Mouse (Mus musculus) layer of hippocampus, adult 2 months (tissue): ENCODE results near the gene Spred3. TPM values are rescaled to one million over a fixed set of nuclear protein-coding genes. Genes with fewer than 3 reads are reported as not detected.
"Not testable (repeated sequence)": the region's sequence is repeated elsewhere in the genome, so short reads cannot be mapped to it uniquely, and the experiment has no call there.

ENCODE experiments used
- DNase-seq, 2 experiments: peaks; one replicate each; pipeline ENCODE4 v3.0.0; 2022; ENCODE audit warnings: low spot score in 2 of 2
- H3K27ac ChIP-seq: fragments of 200-600 bp; 2 replicates; pipeline ENCODE4 v1.8.1; 2022
- H3K4me3 ChIP-seq: fragments of 200-600 bp; 2 replicates; pipeline ENCODE4 v1.8.1; 2022; ENCODE audit warnings: mild to moderate bottlenecking
- CTCF ChIP-seq: fragments of 200-600 bp; conservative IDR thresholded peaks from 2 replicates; pipeline ENCODE4 v1.8.1; 2022; ENCODE audit warnings: antibody characterized with exemption, mild to moderate bottlenecking, moderate library complexity
- long read RNA-seq, 2 experiments: library from polyadenylated mRNA; stranded (forward); transcript quantifications; one replicate each; pipeline ENCODE4 v2.0.0; 2021; ENCODE audit warnings: borderline mapping rate in 2 of 2
- total RNA-seq, 2 experiments: library from RNA; stranded (reverse); gene quantifications; 2 replicates each; pipeline ENCODE4 v1.2.3; 2021

Spred3 gene
- total RNA-seq, result 10 to 100 TPM; 46.9 to 48.1 TPM
- long read RNA-seq, experiment 1, partial matches to known transcripts, result 0 of 6 reads
- long read RNA-seq, experiment 1, other reads (novel, unspliced or antisense), result 6 of 6 reads
- long read RNA-seq, experiment 2, partial matches to known transcripts, result 1 of 7 reads
- long read RNA-seq, experiment 2, other reads (novel, unspliced or antisense), result 6 of 7 reads

DNA sequence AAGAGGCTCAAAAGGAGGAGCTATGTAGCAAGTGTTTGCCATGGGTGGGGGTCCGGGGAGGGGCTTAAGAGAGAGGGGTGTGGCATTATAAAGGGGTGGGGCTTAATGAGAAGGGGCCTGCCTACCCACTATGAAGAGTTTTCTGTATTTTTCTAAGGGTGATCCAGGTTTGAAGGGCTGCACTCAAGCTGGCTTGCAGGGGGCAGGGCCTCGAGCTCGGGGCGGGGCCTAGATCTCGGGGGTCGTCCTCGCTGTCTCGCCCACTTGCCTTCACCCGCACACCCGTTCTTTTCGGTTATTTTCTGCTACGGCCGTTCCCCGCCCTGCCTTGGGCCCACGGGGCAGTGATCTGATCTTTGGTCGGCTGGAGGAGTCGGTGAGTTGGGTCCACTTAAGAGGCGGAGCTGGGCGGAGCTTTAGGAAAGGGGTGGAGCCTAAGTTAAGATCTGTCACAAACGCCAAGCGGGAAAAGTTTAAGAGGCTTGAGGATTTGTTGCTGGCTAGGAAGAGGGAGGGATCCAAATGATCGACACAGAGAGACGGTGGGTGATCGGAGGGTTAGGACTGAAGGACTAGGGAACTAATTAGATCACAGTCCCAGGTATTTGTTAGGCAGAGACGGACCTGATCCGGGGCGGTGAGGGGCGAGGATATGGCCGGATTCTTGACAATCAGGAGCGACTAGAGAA lies at the start of gene Spred3, which contains the start of gene Ggn:
Gene Spred3, minus strand, starts transcription at position 346 of the 689 bp plus-strand sequence.
Gene Ggn, plus strand, starts transcription at position 145 of the 689 bp plus-strand sequence.
- H3K4me3 ChIP-seq, result peak within 1 kb of the TSS; percentile 86
- TF ChIP-seq CTCF, result no peak
- no peak for DNase-seq
- H3K27ac ChIP-seq, result peak within 1 kb of the TSS; percentile 91

DNA sequence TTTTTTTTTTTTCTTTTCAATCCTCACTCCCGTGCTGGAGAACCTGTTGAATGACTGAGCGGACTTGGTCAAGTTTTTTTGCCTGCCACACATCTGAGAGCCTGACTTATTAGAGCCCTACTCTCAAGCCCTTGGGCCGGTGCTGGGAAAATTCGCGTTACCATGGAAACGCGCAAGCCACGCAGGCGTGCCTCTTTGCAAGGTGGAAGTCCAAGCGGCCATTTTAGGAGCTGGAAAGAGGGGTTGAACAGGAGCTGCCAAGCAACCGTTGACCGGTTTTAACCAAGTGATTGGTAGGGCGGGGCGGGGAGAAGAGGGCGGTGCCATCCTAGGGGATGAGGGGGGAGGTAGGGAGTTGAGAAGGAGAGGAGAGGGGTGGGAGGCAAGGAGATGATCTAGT lies 44.6 kb upstream of the Spred3 start:
- H3K4me3 ChIP-seq, result no peak overlapping the region
- no peak for DNase-seq
- no peak overlapping the region for H3K27ac ChIP-seq

DNA sequence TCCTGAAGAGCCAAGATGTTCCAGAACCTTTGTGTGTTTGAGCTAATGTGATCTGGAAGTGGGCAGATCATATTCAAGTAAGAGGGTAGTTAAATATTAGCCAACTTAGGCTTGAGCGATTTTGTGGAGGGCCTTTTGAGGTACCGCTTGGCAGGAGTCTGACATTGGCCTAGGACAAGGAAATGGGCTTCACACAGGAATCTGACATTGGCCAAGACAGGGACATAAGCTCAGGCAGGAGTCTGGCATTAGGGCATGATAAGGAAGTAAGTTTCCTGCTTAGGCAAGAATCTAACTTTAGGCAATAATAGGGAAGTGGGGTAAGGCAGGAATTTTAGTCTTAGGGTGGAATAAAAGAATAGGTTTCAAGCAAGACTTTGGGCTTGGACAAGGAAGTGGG lies 44.0 kb upstream of the Spred3 start:
- Histone ChIP-seq H3K27ac (no peak overlapping the region), H3K4me3 (no peak overlapping the region)
- no peak for DNase-seq
- no peak for TF ChIP-seq CTCF

More for the DNA sequence above, 44.6 kb upstream of the Spred3 start:
- TF ChIP-seq CTCF, result no peak

DNA sequence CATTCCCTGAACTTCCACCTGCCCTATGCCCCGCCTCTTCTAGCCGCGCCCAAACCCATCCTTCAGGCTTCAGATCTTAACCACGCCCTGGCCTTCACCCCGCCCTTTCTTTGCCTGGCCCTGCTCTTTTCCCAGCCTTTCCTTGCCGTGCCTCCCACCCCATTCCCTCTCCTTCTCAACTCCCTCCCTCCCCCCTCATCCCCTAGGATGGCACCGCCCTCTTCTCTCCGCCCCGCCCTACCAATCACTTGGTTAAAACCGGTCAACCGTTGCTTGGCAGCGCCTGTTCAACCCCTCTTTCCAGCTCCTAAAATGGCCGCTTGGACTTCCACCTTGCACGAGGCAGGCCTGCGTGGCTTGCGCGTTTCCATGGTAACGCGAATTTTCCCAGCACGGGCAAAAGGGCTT lies 43.5 kb upstream of the Spred3 start, which contains the start of gene Catsperg1:
Gene Catsperg1, minus strand, starts transcription at position 361 of the 408 bp plus-strand sequence.
- Histone ChIP-seq H3K4me3 (no peak within 1 kb of the TSS; the same call in 1 of the 2 replicates), H3K27ac (no peak within 1 kb of the TSS)
- no peak for DNase-seq
- TF ChIP-seq CTCF, result no peak

DNA sequence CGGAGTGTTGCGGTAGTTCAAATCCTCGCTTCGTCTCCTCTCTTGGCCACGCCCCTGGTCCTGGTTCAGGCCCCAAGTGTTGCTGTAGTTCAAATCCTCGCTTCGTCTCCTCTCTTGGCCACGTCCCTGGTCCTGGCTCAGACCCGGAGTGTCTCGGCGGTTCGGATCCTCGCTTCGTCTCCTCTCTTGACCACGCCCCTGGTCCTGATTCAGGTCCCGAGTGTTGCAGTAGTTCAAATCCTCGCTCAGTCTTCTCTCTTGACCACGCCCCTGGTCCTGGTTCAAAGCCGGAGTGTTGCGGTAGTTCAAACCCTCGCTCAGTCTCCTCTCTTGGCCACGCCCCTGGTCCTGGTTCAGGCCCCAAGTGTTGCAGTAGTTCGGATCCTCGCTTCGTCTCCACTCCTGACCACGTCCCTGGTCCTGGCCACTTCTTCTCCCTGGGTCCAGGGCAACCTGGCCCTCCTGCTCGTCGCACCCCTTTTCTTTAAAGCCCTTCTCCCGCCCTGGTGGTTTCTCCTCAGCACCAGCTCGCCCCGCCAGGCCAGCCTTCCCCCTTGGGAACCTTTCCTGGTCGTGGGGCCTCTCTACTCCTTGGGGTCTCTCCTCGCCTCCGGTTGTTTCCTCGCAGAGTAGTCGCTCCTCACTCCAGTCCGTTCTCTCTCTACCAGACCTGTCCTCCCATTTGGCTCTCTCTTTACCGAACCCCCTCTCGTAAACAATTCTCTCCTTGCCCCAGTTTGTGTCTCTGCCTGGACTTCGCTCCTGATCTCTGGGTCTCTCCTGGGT lies 42.8 kb upstream of the Spred3 start:
- not testable (repeated sequence) for H3K27ac ChIP-seq, H3K4me3 ChIP-seq, DNase-seq

DNA sequence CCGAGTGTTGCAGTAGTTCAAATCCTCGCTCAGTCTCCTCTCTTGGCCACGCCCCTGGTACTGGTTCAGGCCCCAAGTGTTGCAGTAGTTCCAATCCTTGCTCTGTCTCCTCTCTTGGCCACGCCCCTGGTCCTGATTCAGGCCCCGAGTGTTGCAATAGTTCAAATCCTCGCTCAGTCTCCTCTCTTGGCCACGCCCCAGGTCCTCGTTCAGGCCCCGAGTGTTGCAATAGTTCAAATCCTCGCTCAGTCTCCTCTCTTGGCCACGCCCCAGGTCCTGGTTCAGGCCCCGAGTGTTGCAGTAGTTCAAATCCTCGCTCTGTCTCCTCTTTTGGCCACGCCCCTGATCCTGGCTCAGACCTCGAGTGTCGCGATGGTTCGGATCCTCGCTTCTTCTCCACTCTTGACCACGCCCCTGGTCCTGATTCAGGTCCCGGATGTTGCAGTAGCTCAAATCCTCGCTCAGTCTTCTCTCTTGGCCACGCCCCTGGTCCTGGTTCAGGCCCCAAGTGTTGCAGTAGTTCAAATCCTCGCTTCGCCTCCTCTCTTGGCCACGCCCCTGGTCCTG lies 42.1 kb upstream of the Spred3 start:
- DNase-seq, result no peak
- H3K27ac ChIP-seq, result no peak overlapping the region
- no peak overlapping the region for H3K4me3 ChIP-seq
- TF ChIP-seq CTCF, result no peak

DNA sequence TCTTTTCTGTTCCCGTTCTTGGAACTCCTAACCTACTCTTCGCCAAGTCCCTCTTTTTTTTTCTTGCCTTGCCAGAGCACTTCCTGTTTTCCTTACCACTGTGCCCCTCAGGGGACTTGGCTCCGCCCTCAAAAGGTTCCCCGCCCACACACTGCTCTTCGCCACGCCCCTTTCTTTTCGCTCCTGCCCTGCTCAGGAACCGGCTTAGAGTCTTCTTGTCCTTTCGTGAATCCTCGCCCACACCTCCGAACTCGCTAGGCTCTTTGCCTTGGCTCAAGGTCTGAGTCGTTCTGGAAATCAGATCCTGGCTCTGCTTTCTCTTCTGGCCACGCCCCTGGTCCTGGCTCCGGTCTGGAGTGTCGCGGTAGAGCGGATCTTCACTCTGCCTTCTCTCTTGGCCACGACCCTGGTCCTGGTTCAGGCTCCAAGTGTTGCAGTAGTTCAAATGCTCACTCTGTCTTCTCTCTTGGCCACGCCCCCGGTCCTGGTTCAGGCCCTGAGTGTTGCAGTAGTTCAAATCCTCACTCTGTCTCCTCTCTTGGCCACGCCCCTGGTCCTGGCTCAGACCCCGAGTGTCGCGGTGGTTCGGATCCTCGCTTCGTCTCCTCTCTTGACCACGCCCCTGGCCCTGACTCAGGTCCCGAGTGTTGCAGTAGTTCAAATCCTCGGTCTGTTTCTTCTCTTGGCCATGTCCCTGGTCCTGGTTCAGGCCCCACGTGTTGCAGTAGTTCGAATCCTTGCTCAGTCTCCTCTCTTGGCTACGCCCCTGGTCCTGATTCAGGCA lies 41.4 kb upstream of the Spred3 start:
- no peak for TF ChIP-seq CTCF
- H3K27ac ChIP-seq, result peak overlapping the region; percentile 56; the same call in 1 of the 2 replicates

DNA sequence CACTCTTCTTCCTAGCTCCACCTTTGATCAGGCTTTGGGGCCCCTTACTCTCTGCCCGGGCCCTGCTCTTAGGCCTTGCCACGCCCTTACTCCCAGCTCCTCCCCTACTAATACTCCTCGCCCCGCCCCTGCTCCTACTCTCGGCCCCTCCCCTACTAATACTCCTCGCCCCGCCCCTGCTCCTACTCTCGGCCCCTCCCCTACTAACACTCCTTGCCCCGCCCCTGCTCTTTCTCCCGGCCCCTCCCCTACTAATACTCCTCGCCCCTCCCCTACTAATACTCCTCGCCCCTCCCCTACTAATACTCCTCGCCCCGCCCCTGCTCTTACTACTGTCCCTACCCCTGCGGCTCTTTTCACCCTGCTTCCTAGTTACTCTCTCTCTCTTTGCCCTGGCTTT lies 40.8 kb upstream of the Spred3 start:
- not testable (repeated sequence) for DNase-seq

More for the DNA sequence above, 41.4 kb upstream of the Spred3 start:
- H3K4me3 ChIP-seq, result peak overlapping the region; percentile 45
- DNase-seq, result peak; percentile 36 to 38

DNA sequence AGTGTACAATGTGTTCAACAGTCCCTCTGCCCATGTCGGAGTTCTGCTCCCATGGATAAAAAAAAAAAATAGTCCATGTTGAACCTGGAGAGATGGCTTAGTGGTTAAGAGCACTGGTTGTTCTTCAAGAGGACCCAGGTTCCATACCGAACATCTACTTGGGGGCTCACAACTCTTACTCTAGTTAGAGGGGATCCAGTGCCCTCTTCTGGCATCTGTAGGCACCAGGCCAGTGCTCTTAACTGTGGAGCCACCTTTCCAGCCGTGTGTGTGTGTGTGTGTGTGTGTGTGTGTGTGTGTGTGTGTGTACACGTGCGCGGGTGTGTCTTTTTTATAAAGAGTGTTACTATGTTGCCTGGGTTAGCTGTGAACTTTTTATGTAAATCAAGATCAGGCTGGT lies 32.4 kb upstream of the Spred3 start:
- DNase-seq, result no peak
- Histone ChIP-seq H3K27ac (no peak overlapping the region), H3K4me3 (no peak overlapping the region)
- TF ChIP-seq CTCF, result no peak

More for the DNA sequence above, 40.8 kb upstream of the Spred3 start:
- peak overlapping the region; percentile 45 for H3K4me3 ChIP-seq
- peak overlapping the region; percentile 56; the same call in 1 of the 2 replicates for H3K27ac ChIP-seq

DNA sequence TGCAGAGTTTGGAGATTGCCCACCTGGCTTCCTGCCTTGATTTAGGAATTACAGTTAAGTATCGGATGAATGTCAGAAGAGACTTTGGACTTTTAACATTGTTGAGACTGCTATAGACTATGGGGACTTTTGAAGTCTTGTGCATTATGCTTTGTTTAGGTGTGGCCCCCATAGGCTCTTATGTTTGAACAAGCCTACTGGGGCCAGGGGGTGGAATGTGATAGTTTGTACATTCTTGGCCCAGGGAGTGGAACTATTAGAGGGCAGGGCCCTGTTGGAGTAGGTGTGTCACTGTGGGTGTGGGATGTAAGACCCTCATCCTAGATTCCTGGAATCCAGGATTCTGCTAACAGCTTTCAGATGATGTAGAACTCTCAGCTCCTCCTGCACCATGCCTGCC lies 24.0 kb upstream of the Spred3 start:
- not testable (repeated sequence) for DNase-seq, H3K27ac ChIP-seq

DNA sequence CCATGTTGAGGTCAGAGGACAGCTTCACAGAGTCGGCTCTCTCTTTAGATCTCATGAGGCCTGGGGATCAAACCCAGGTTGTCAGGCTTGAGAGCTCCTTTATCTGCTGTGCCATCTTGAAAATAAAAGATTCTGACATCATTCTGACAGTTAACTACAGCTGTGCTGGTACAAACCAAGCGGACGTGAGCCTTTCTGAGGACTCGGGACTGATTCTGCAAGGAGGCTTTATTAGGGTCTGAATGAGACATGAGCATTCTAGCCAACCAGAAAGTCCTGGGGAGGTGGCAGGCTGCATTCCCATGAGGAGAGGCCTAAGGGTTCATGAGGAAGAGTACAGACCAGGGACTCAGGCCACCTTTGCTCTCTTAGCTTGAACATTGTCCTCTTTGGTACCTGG lies 11.1 kb upstream of the Spred3 start:
- H3K4me3 ChIP-seq, DNase-seq, H3K27ac ChIP-seq: not testable (repeated sequence)

More for the DNA sequence above, 24.0 kb upstream of the Spred3 start:
- H3K4me3 ChIP-seq, result not testable (repeated sequence)

DNA sequence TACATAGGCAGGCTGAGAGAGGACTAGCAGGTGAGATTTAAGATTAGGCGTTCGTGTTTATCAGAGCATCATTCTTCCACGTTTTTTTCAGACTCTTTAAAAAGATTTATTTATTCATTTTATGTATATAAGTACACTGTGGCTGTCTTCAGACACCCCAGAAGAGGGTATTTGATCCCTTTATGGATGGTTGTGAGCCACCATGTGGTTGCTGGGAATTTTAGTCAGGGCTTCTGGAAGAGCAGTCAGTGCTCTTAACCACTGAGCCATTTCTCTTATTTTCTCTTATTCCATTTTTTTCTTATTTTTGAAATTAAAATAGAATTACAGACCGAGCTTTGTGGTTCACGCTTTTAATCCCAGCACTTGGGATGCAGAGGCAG lies 10.6 kb upstream of the Spred3 start:
- H3K27ac ChIP-seq, result peak overlapping the region; percentile 91
- H3K4me3 ChIP-seq, result peak overlapping the region; percentile 83
- DNase-seq, result no peak
- TF ChIP-seq CTCF, result no peak
